In the genomic region with DNA sequence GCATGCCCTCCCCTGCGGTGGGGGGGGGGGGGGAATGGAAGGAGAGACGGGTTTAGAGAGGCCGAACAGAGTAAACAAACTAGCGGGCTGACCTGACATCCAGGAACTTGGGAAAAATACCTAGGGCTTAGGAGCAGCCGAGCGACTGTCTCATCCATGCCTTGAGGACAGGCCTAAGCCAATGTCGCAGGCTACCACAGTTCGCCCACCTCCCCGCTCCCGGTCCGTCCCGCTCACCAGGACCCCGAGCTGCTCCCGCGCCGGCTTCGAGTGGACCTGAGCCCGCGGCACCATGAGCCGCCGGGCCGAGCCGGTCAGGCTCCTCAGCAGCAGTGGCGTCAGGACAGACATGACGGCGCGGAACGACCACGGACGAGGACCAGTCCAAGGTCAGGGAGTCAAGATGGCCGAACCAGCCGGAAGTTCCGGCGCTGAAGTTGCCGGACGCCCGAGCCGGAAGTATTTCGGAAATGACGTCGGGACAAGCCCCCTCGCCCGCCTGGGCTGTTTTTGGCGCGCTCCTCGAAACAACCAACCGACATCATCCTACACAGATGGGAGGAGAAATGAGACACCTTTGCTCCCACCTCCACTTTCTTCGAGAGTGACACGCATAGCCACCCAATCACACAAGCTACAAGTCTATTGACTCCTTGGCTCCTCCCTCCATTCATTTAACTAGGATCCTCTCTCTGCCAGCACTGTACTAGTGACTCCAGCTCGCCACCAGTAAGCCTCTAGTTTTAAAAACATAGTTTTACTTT, we compare ENCODE assay signal across 8 mouse cellular contexts. TPM values are rescaled to one million over a fixed set of nuclear protein-coding genes. Genes with fewer than 3 reads are reported as not detected.
DNase-seq lines count a peak whose midpoint lies in the region; ATAC-seq and TF ChIP-seq lines count a peak whose summit lies in the region.

Gene Cox8a, minus strand, starts transcription at position 455 of the 764 bp plus-strand sequence.

- H3K4me3 ChIP-seq in cortical plate, adult 2 months (ENCODE audit: insufficient read depth, low read length): peak within 1 kb of the TSS; percentile 82
- peak within 1 kb of the TSS; percentile 99 for H3K4me3 ChIP-seq in megakaryocyte, embryonic 14.5 days (replicated peaks)

- no peak for TF ChIP-seq CTCF in cortical plate, adult 2 months (IDR thresholded peaks at IDR 0.05; ENCODE audit: extremely low read depth, insufficient read depth, low read length)

- peak; percentile 100 for ATAC-seq in activated CD4-positive, CD25-positive, alpha-beta regulatory T cell, adult 4 months

- H3K9me3 ChIP-seq in megakaryocyte, embryonic 14.5 days: no peaks in the 10 kb centered on the region

- H3K36me3 ChIP-seq in megakaryocyte, embryonic 14.5 days (replicated peaks; ENCODE audit: low read length): peaks cover 39% of the 10 kb centered on the region

- H3K4me1 ChIP-seq in cortical plate, adult 2 months (ENCODE audit: control insufficient read depth, insufficient read depth, low read length): peaks cover 10% of the 10 kb centered on the region
- peaks cover 48% of the 10 kb centered on the region for H3K4me1 ChIP-seq in megakaryocyte, embryonic 14.5 days

- H3K27me3 ChIP-seq in megakaryocyte, embryonic 14.5 days (replicated peaks): no peaks in the 10 kb centered on the region

- peak within 1 kb of the TSS; percentile 96 for H3K27ac ChIP-seq in cortical plate, adult 2 months (ENCODE audit: insufficient read depth, low read length)

- peak; percentile 92 to 95 for DNase-seq in gastrocnemius, adult 8-10 months (ENCODE audit: low spot score in 2 of 2)
- DNase-seq in hindlimb bud, embryonic 11.5 days (ENCODE audit: extremely low spot score, low read depth, low spot score): peak; percentile 95
- DNase-seq in left cerebral cortex, adult 8-10 months (ENCODE audit: low spot score in 2 of 2): peak; percentile 86 to 98
- peak; percentile 98 to 99 for DNase-seq in right cerebral cortex, postnatal 10 days (ENCODE audit: low spot score in 2 of 2)
- peak; percentile 85 for DNase-seq in urinary bladder, postnatal 25 days (ENCODE audit: low spot score)

- peak; percentile 80 for TF ChIP-seq POLR2A in cortical plate, adult 2 months (IDR thresholded peaks at IDR 0.05; ENCODE audit: extremely low read depth, insufficient read depth, low read length)

RNA-seq across cellular contexts. Expression of gene Cox8a, which starts in this region (rescaled TPM):
- 100 to 1,000 TPM; 387 to 411 TPM for polyA plus RNA-seq in activated CD4-positive, CD25-positive, alpha-beta regulatory T cell, adult 4 months (2017; shearing (Covaris generic))
- 1,448 and 1,495 TPM in 2 replicates for polyA plus RNA-seq in cortical plate, adult 2 months (2012; rRNA removed)
- total RNA-seq in gastrocnemius, adult 8-10 months (2022): 100 to 1,000 TPM in 1 of 4 experiments, 10 to 100 TPM in 3; 68.4 to 103 (median 82.9) TPM
- total RNA-seq in left cerebral cortex, adult 8-10 months (2022): 1,000 to 10,000 TPM; 1,021 to 1,102 (median 1,060) TPM
- polyA plus RNA-seq in megakaryocyte, embryonic 14.5 days (2012; ENCODE audit: insufficient read depth, low replicate concordance): 446 and 491 TPM in 2 replicates

Comparison
In these comparisons a context has a peak if more than half of its experiments do, and no peak if none do; other contexts are left out.
1. Peak in every context shown above with its lines: DNase-seq, ATAC-seq, H3K4me3 ChIP-seq and H3K27ac ChIP-seq.
2. RNA of gene Cox8a (total RNA-seq): 1,021 to 1,102 TPM in left cerebral cortex, adult 8-10 months; 68.4 to 103 TPM in gastrocnemius, adult 8-10 months; every median in the first group is over 4 times any median in the second.